Mouse (Mus musculus) stomach, embryonic 14.5 days (tissue): Measurements from ENCODE around the gene Nup54. TPM values are rescaled to one million over a fixed set of nuclear protein-coding genes. Genes with fewer than 3 reads are reported as not detected.

Experiments used
- ATAC-seq: fragments of 200-750 bp; cut with Nextera tagmentation; 2 replicates; pipeline ENCODE4 v1.8.0; 2017; ENCODE audit warnings: low read depth, moderate TSS enrichment; ENCODE audit not compliant: insufficient number of reproducible peaks, insufficient read depth, low FRiP score
- H3K27ac ChIP-seq: fragments of 300-500 bp; sonication (generic); 2 replicates; pipeline ENCODE4 v1.5.1; 2014; ENCODE audit warnings: mild to moderate bottlenecking, low read length, moderate library complexity, mixed read lengths
- H3K27me3 ChIP-seq: fragments of 300-500 bp; sonication (generic); 2 replicates; pipeline ENCODE4 v1.6.1; 2014; ENCODE audit warnings: low read length, control low read depth, mixed read lengths; ENCODE audit not compliant: control insufficient read depth, insufficient read depth
- H3K36me3 ChIP-seq: fragments of 300-500 bp; sonication (generic); 2 replicates; pipeline ENCODE4 v1.6.1; 2014; ENCODE audit warnings: mild to moderate bottlenecking, control low read depth, low read length, moderate library complexity, mixed read lengths; ENCODE audit not compliant: control insufficient read depth, insufficient read depth
- H3K4me1 ChIP-seq: fragments of 300-500 bp; sonication (generic); 2 replicates; pipeline ENCODE4 v1.6.1; 2014; ENCODE audit warnings: low read length, control low read depth, mixed read lengths; ENCODE audit not compliant: control insufficient read depth, insufficient read depth
- H3K4me2 ChIP-seq: fragments of 300-500 bp; sonication (generic); replicated peaks from 2 replicates; pipeline ENCODE4 v1.6.1; 2014; ENCODE audit warnings: low read depth, low read length, control low read depth
- H3K4me3 ChIP-seq: fragments of 300-500 bp; sonication (generic); 2 replicates; pipeline ENCODE4 v1.5.1; 2014; ENCODE audit warnings: low read depth, low read length, control low read depth
- H3K9ac ChIP-seq: fragments of 300-500 bp; sonication (generic); replicated peaks from 2 replicates; pipeline ENCODE4 v1.6.1; 2014; ENCODE audit warnings: low read depth, mild to moderate bottlenecking, control low read depth, low read length, moderate library complexity, mixed read lengths
- H3K9me3 ChIP-seq: fragments of 300-500 bp; sonication (generic); 2 replicates; pipeline ENCODE4 v1.6.1; 2016; ENCODE audit warnings: low read depth, low read length, control low read depth; ENCODE audit not compliant: control insufficient read depth
- WGBS: fragments of 180-500 bp; shearing (Covaris S2); extraction: QIAGEN DNeasy Blood & Tissue Kit; methylation state at CpG from one replicate; pipeline ENCODE4 v1.1.7; 2014; 5-methylcytosine and 5-hydroxymethylcytosine counted together
- polyA plus RNA-seq: library from polyadenylated mRNA; unstranded; fragments of >200 nt; fragmentation: Nextera tagmentation; extraction: Ambion mirVana; gene quantifications from 2 replicates; pipeline ENCODE4 v1.2.1, GENCODE M21; 2014

Nup54 gene
- polyA plus RNA-seq, 1 experiment from 2014 or later, result 55.2 TPM

GRCm38 (mm10) chr5:92434070-92434469 is 949 bp downstream of the Nup54 start:
- Histone ChIP-seq H3K9ac (peak overlapping the region; percentile 84), H3K36me3 (no peaks in the 10 kb centered on the region), H3K4me1 (peaks cover 4% of the 10 kb centered on the region; the same call in 1 of the 2 replicates), H3K27me3 (no peaks in the 10 kb centered on the region), H3K9me3 (no peaks in the 10 kb centered on the region), H3K27ac (peak overlapping the region; percentile 24; the same call in 1 of the 2 replicates), H3K4me3 (peak overlapping the region; percentile 91), H3K4me2 (peak overlapping the region; percentile 73)
- ATAC-seq, result no peak
- WGBS, result under 1% methylated on average over 12 of the region's 12 CpGs

GRCm38 (mm10) chr5:92431611-92432010 is 3.4 kb downstream of the Nup54 start:
- Histone ChIP-seq H3K36me3 (peaks cover 15% of the 10 kb centered on the region), H3K27me3 (no peaks in the 10 kb centered on the region), H3K4me2 (no peak overlapping the region), H3K9ac (no peak overlapping the region), H3K4me3 (no peak overlapping the region), H3K9me3 (no peaks in the 10 kb centered on the region), H3K27ac (no peak overlapping the region), H3K4me1 (peaks cover 4% of the 10 kb centered on the region; the same call in 1 of the 2 replicates)
- 84% methylated on average over 7 of the region's 7 CpGs for WGBS
- no peak for ATAC-seq

DNA sequence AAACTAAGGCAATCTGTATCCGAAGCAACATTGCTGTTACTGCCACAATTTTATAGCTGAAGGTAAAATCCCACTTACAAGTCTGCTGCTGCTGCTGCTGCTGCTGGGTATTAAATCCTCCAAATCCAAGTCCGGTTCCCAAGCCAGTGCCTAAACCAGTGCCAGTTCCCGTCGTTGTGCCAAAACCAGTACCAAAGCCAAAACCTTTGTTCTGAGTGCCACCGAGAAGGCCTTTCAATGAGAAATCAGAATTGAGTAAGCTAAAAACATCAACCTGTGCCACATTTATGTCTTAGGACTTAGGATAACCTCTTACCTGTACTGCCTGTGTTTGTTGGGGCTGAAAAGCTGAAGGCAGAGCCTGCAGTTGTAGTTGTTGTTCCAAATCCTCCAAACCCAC is 4.3 kb downstream of the Nup54 start:
- Histone ChIP-seq H3K27ac (no peak overlapping the region), H3K4me3 (no peak overlapping the region), H3K36me3 (peaks cover 18% of the 10 kb centered on the region), H3K9me3 (no peaks in the 10 kb centered on the region), H3K4me2 (no peak overlapping the region), H3K9ac (no peak overlapping the region), H3K4me1 (peaks cover 4% of the 10 kb centered on the region; the same call in 1 of the 2 replicates), H3K27me3 (no peaks in the 10 kb centered on the region)
- no peak for ATAC-seq
- WGBS, result 81% methylated on average over 5 of the region's 5 CpGs

GRCm38 (mm10) chr5:92424126-92424525 is 10.9 kb downstream of the Nup54 start:
- no peaks in the 10 kb centered on the region for H3K4me1 ChIP-seq
- WGBS, result 92% methylated on average over 11 of the region's 11 CpGs
- no peak for ATAC-seq
- no peak overlapping the region for H3K4me3 ChIP-seq
- H3K9ac ChIP-seq, result no peak overlapping the region
- no peak overlapping the region for H3K4me2 ChIP-seq
- H3K36me3 ChIP-seq, result peaks cover 70% of the 10 kb centered on the region
- H3K9me3 ChIP-seq, result no peaks in the 10 kb centered on the region
- no peak overlapping the region for H3K27ac ChIP-seq
- H3K27me3 ChIP-seq, result no peaks in the 10 kb centered on the region

DNA sequence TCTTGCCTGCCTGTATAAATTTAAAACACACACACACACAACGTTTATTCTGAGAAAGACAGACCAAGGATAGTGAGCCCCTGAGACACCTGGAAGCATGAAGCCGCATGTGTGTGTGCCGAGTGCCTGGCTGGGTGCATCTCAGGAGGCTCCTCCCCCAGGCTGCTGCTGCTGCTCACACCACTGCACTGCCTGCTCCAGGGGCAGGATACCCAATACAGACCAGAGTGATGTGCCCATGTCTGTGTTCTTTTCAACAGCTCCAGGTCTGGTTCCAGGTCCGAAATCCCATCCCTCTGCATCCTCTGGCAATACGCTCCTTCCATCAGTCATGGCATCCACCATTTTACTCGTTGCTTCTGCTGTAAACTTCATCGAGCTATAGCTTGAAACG is 21.0 kb downstream of the Nup54 start:
- Histone ChIP-seq H3K4me3 (no peak overlapping the region), H3K4me1 (no peaks in the 10 kb centered on the region), H3K9ac (no peak overlapping the region), H3K4me2 (no peak overlapping the region), H3K36me3 (peaks cover 31% of the 10 kb centered on the region), H3K9me3 (no peaks in the 10 kb centered on the region), H3K27ac (no peak overlapping the region), H3K27me3 (no peaks in the 10 kb centered on the region)
- no peak for ATAC-seq
- 83% methylated on average over 8 of the region's 8 CpGs for WGBS

DNA sequence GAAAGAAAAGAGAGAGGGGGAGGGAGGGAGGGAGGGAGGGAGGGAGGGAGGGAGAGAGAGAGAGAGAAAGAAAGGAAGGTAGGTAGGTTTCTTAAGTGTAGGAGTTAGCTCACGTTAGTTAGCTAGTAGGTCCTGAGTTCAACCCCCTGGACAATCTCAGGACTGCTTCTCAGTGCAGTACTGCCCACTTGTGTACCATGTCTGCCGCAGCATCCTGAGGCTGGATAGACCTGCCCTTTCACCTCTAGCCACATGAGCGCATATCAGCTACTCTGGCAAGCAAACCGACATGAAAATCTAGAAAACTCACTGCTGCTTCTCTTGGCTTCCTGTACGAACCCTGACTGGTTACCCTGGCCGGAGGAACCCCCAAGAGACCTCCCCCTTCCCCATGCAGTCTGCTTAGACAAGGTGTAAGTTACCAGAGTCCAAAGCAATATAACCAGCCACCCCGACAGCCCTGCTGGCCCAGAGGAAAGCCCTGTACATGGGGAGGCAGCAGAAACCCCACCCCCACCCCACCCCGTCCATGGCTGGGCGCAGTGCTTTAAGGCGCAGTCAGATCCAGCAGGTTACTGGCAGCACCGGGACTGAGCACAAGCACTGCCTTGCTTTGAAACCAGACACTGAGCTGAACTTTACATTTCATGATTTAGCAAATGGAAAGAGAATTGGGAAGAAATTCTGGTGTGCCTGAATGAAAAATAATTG is 21.6 kb downstream of the Nup54 start:
- Histone ChIP-seq H3K9me3 (no peaks in the 10 kb centered on the region), H3K36me3 (peaks cover 28% of the 10 kb centered on the region), H3K4me1 (no peaks in the 10 kb centered on the region), H3K4me2 (no peak overlapping the region), H3K9ac (no peak overlapping the region), H3K27ac (no peak overlapping the region), H3K4me3 (no peak overlapping the region), H3K27me3 (no peaks in the 10 kb centered on the region)
- 85% methylated on average over 11 of the region's 11 CpGs for WGBS
- no peak for ATAC-seq

DNA sequence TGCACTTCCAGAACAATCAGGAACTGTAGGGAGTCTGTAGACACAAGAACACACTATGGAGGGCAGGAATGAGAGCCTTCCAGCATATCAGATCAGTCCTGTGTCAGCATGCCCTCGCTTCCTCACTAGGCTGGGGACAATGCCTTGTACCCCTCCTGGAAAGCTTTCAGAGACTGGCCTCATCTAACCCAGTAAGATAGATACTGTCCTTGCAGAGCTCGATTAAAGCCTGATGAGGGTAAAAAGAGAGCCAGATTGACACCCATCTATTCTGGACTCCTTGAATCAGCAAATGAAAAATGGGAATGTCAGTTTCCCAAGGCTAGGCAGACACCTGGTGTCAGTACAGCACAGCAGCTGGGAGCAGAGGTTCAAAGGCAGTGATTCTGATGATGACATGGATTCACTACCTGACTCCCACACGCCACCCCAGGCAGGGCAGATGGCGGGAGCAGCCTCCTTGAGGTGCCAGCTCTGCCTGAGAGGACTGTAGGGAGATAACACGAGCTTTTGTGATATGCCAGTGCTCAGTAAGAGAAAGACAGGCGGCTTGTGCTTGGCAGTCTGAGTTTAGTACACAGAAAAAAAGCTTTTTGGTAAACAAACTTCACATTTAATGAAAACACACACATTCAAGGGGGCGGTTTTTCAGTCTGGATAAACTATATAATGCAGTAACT is 23.4 kb downstream of the Nup54 start:
- Histone ChIP-seq H3K9me3 (no peaks in the 10 kb centered on the region), H3K4me2 (no peak overlapping the region), H3K27ac (no peak overlapping the region), H3K27me3 (no peaks in the 10 kb centered on the region), H3K4me3 (no peak overlapping the region), H3K4me1 (no peaks in the 10 kb centered on the region), H3K9ac (no peak overlapping the region), H3K36me3 (peaks cover 12% of the 10 kb centered on the region)
- no peak for ATAC-seq
- 60% methylated on average over 7 of the region's 7 CpGs for WGBS

DNA sequence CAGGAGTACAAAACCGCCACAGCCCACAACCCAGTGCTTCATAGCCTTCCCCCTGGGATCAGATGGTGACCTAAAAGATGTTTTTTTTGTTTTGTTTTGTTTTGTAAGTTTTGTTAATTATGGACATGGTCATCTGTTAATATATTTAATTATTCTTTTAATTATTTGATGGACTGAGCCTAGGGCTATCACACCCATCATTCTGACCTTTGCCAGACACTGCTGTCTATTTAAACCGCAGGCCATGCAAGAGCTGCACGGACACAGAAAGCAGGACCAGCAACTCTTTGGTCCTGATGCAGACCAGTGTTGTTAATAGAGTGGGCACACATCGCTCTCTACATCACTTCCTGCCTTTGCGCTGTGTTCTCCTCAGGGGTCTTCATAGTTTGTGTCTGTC is 24.5 kb downstream of the Nup54 start:
- WGBS, result 88% methylated on average over 5 of the region's 5 CpGs
- no peaks in the 10 kb centered on the region for H3K9me3 ChIP-seq
- H3K4me2 ChIP-seq, result no peak overlapping the region
- H3K27ac ChIP-seq, result no peak overlapping the region
- H3K4me3 ChIP-seq, result no peak overlapping the region
- no peaks in the 10 kb centered on the region for H3K4me1 ChIP-seq
- H3K27me3 ChIP-seq, result no peaks in the 10 kb centered on the region
- H3K36me3 ChIP-seq, result peaks cover 7% of the 10 kb centered on the region; the same call in 1 of the 2 replicates
- ATAC-seq, result no peak
- no peak overlapping the region for H3K9ac ChIP-seq
